11 mouse cellular contexts compared by ENCODE assay signal in genomic region chr11:53759545-53760406, GRCm38 (mm10). TPM values are rescaled to one million over a fixed set of nuclear protein-coding genes. Genes with fewer than 3 reads are reported as not detected.
DNase-seq lines count a peak whose midpoint lies in the region; ATAC-seq and TF ChIP-seq lines count a peak whose summit lies in the region.
"Had no signal": no experiment of that assay in that cellular context is flagged by ENCODE, and none has a peak within 500 bp of the region (broad histone marks: within the 10 kb centered on the region; RNA-seq: fewer than 3 reads in every experiment).

No protein-coding gene starts in this region.

- TF ChIP-seq POLR2A in small intestine, adult 2 months (IDR thresholded peaks at IDR 0.05; ENCODE audit: low read depth, low read length) = no peak; the same call in 1 of the 2 replicates

- H3K27ac ChIP-seq in gastrocnemius, adult 2 months = peak overlapping the region; percentile 97
- no peak overlapping the region for H3K27ac ChIP-seq in midbrain, embryonic 10.5 days (replicated peaks)
- no peak overlapping the region for H3K27ac ChIP-seq in midbrain, embryonic 16.5 days (ENCODE audit: low read length)
- H3K27ac ChIP-seq in heart, postnatal 0 days (ENCODE audit: low read depth) = peak overlapping the region; percentile 54
- H3K27ac ChIP-seq in small intestine, adult 2 months (ENCODE audit: insufficient read depth, low read depth, low read length) = peak overlapping the region; percentile 99

- peaks cover 39% of the 10 kb centered on the region for H3K4me1 ChIP-seq in midbrain, embryonic 10.5 days
- H3K4me1 ChIP-seq in midbrain, embryonic 16.5 days (ENCODE audit: control insufficient read depth, insufficient read depth, low read length) = peaks cover 15% of the 10 kb centered on the region
- peaks cover 46% of the 10 kb centered on the region for H3K4me1 ChIP-seq in heart, postnatal 0 days (ENCODE audit: control insufficient read depth, insufficient read depth)
- peaks cover 58% of the 10 kb centered on the region for H3K4me1 ChIP-seq in small intestine, adult 2 months (ENCODE audit: control insufficient read depth, insufficient read depth, insufficient read length, low read length)

- H3K27me3 ChIP-seq in midbrain, embryonic 10.5 days (ENCODE audit: low read depth, poor library complexity, severe bottlenecking) = peaks cover 67% of the 10 kb centered on the region
- H3K27me3 ChIP-seq in midbrain, embryonic 16.5 days (ENCODE audit: control insufficient read depth, insufficient read depth, low read depth, low read length) = peaks cover 32% of the 10 kb centered on the region
- no peaks in the 10 kb centered on the region for H3K27me3 ChIP-seq in heart, postnatal 0 days (ENCODE audit: control insufficient read depth, insufficient read depth, low read length)
- no peaks in the 10 kb centered on the region for H3K27me3 ChIP-seq in small intestine, adult 2 months (ENCODE audit: control insufficient read depth, insufficient read depth, low read length)

- no peak for ATAC-seq in midbrain, embryonic 16.5 days
- ATAC-seq in heart, postnatal 0 days (ENCODE audit: insufficient read depth, low read depth) = no peak
- no peak for ATAC-seq in CD4-positive, CD25-positive, alpha-beta regulatory T cell, adult 4 months

- DNase-seq in gastrocnemius, adult 2 months = no peak
- no peak for DNase-seq in gastrocnemius, adult 8-10 months (ENCODE audit: low spot score in 2 of 2)
- no peak for DNase-seq in midbrain, embryonic 10.5 days (ENCODE audit: low spot score)
- DNase-seq in heart, postnatal 0 days (ENCODE audit: low spot score) = peak; percentile 57
- no peak for DNase-seq in ovary, postnatal 14 days (ENCODE audit: low spot score)
- DNase-seq: gastrocnemius, postnatal 10 days had no signal

- WGBS in midbrain, embryonic 10.5 days = 4% methylated on average over 22 of the region's 22 CpGs
- 6% methylated on average over 22 of the region's 22 CpGs for WGBS in midbrain, embryonic 16.5 days
- 30% methylated on average over 22 of the region's 22 CpGs for WGBS in heart, postnatal 0 days
- WGBS in small intestine, adult 2 months = 35% methylated on average over 22 of the region's 22 CpGs

- no peak for TF ChIP-seq EP300 in heart, postnatal 0 days (IDR thresholded peaks at IDR 0.05; ENCODE audit: low read depth)

- no peak for TF ChIP-seq CTCF in gastrocnemius, adult 2 months (IDR thresholded peaks at IDR 0.05)
- no peak for TF ChIP-seq CTCF in heart, postnatal 0 days (IDR thresholded peaks at IDR 0.05; ENCODE audit: low read depth)
- TF ChIP-seq CTCF in small intestine, adult 2 months (IDR thresholded peaks at IDR 0.05; ENCODE audit: extremely low read depth, insufficient read length, insufficient replicate concordance, low read depth, low read length) = no peak

- H3K4me3 ChIP-seq in gastrocnemius, adult 2 months = no peak overlapping the region
- H3K4me3 ChIP-seq in midbrain, embryonic 10.5 days = peak overlapping the region; percentile 24; the same call in 1 of the 2 replicates
- H3K4me3 ChIP-seq in midbrain, embryonic 16.5 days (ENCODE audit: low read depth, low read length) = no peak overlapping the region
- H3K4me3 ChIP-seq in heart, postnatal 0 days (ENCODE audit: low read depth, low read length) = no peak overlapping the region
- H3K4me3 ChIP-seq in small intestine, adult 2 months (ENCODE audit: low read depth, low read length) = peak overlapping the region; percentile 27

- no peak overlapping the region for H3K9ac ChIP-seq in midbrain, embryonic 16.5 days (ENCODE audit: low read depth, low read length)
- H3K9ac ChIP-seq in heart, postnatal 0 days (replicated peaks; ENCODE audit: low read depth, low read length) = 0 out of 2 replicates have a peak overlapping the region, but pooled peaks have one; percentile 4

- no peaks in the 10 kb centered on the region for H3K36me3 ChIP-seq in midbrain, embryonic 10.5 days
- no peaks in the 10 kb centered on the region for H3K36me3 ChIP-seq in midbrain, embryonic 16.5 days (ENCODE audit: control insufficient read depth, insufficient read depth, low read length)
- H3K36me3 ChIP-seq in heart, postnatal 0 days (replicated peaks; ENCODE audit: control insufficient read depth, insufficient read depth, low read length) = no peaks in the 10 kb centered on the region
- no peaks in the 10 kb centered on the region for H3K36me3 ChIP-seq in small intestine, adult 2 months (ENCODE audit: control insufficient read depth, insufficient read depth, low read length)

- H3K4me2 ChIP-seq in midbrain, embryonic 16.5 days (ENCODE audit: low read length) = no peak overlapping the region; the same call in 1 of the 2 replicates
- peak overlapping the region; percentile 9; the same call in 1 of the 2 replicates for H3K4me2 ChIP-seq in heart, postnatal 0 days (ENCODE audit: low read depth, low read length)

- intact Hi-C loops in gastrocnemius, adult 2 months (cut with DNase I) = no loop called here

- H3K9me3 ChIP-seq in midbrain, embryonic 10.5 days (replicated peaks) = no peaks in the 10 kb centered on the region
- H3K9me3 ChIP-seq in midbrain, embryonic 16.5 days (replicated peaks; ENCODE audit: control insufficient read depth, low read length, poor library complexity, severe bottlenecking) = no peaks in the 10 kb centered on the region
- H3K9me3 ChIP-seq in heart, postnatal 0 days (replicated peaks; ENCODE audit: control insufficient read depth, low read length) = no peaks in the 10 kb centered on the region

RNA-seq across cellular contexts. Expression of gene Irf1, which starts 10.0 kb away (rescaled TPM):
- total RNA-seq in gastrocnemius, adult 2 months (2021) = 1 to 10 TPM; 6.2 to 7.0 TPM
- total RNA-seq in gastrocnemius, adult 8-10 months (2022) = 1 to 10 TPM; 3.2 to 5.8 (median 4.4) TPM
- polyA plus RNA-seq in midbrain, embryonic 10.5 days (2016; fragmentation: Nextera tagmentation; extraction: Ambion mirVana) = 3.6 and 3.8 TPM in 2 replicates
- 2.0 and 2.2 TPM in 2 replicates for polyA plus RNA-seq in midbrain, embryonic 16.5 days (2015; fragmentation: Nextera tagmentation; extraction: Ambion mirVana)
- 4.6 and 9.1 TPM in 2 replicates for total RNA-seq in heart, postnatal 0 days (2014; rRNA removed; ENCODE audit: low replicate concordance)
- 9.4 and 9.6 TPM in 2 replicates for polyA plus RNA-seq in heart, postnatal 0 days (2015; fragmentation: Nextera tagmentation; extraction: Ambion mirVana)
- 93.3 and 233 TPM in 2 replicates for polyA plus RNA-seq in small intestine, adult 2 months (2012; rRNA removed)
- polyA plus RNA-seq in CD4-positive, CD25-positive, alpha-beta regulatory T cell, adult 4 months (2017; shearing (Covaris generic)) = 100 to 1,000 TPM; 310 to 397 TPM

RNA-seq across cellular contexts. Expression of gene Gm17334, which starts 13.2 kb away (rescaled TPM):
- total RNA-seq in gastrocnemius, adult 2 months (2021) = under 1 TPM; 0.28 to 0.53 TPM
- total RNA-seq in gastrocnemius, adult 8-10 months (2022) = under 1 TPM in 2 of 4 experiments, not detected in 2; 0.34 to 0.48 TPM
- not detected in 2 replicates for polyA plus RNA-seq in midbrain, embryonic 10.5 days (2016; fragmentation: Nextera tagmentation; extraction: Ambion mirVana)
- polyA plus RNA-seq in midbrain, embryonic 16.5 days (2015; fragmentation: Nextera tagmentation; extraction: Ambion mirVana) = not detected in 2 replicates
- total RNA-seq in heart, postnatal 0 days (2014; rRNA removed; ENCODE audit: low replicate concordance) = not detected in 2 replicates
- not detected in 2 replicates for polyA plus RNA-seq in heart, postnatal 0 days (2015; fragmentation: Nextera tagmentation; extraction: Ambion mirVana)
- 0.25 and 1.6 TPM in 2 replicates for polyA plus RNA-seq in small intestine, adult 2 months (2012; rRNA removed)
- 1 to 10 TPM; 6.1 to 9.8 TPM for polyA plus RNA-seq in CD4-positive, CD25-positive, alpha-beta regulatory T cell, adult 4 months (2017; shearing (Covaris generic))
- polyA plus RNA-seq: brain, embryonic 14.5 days had no signal

RNA-seq across cellular contexts. Expression of gene Il5, which starts 39.2 kb away (rescaled TPM):
- total RNA-seq in gastrocnemius, adult 2 months (2021) = not detected
- total RNA-seq in gastrocnemius, adult 8-10 months (2022) = not detected
- not detected in 2 replicates for polyA plus RNA-seq in midbrain, embryonic 10.5 days (2016; fragmentation: Nextera tagmentation; extraction: Ambion mirVana)
- not detected in 2 replicates for polyA plus RNA-seq in midbrain, embryonic 16.5 days (2015; fragmentation: Nextera tagmentation; extraction: Ambion mirVana)
- not detected in 2 replicates for total RNA-seq in heart, postnatal 0 days (2014; rRNA removed; ENCODE audit: low replicate concordance)
- polyA plus RNA-seq in heart, postnatal 0 days (2015; fragmentation: Nextera tagmentation; extraction: Ambion mirVana) = 0.07 TPM in 2 replicates
- not detected in 2 replicates for polyA plus RNA-seq in small intestine, adult 2 months (2012; rRNA removed)
- polyA plus RNA-seq in CD4-positive, CD25-positive, alpha-beta regulatory T cell, adult 4 months (2017; shearing (Covaris generic)) = not detected
- total RNA-seq: gastrocnemius, postnatal 10 days had no signal
- polyA plus RNA-seq: brain, embryonic 14.5 days; limb, embryonic 14.5 days had no signal

RNA-seq across cellular contexts. Expression of gene Rad50, which starts 52.7 kb away (rescaled TPM):
- 1 to 10 TPM; 4.1 to 5.2 TPM for total RNA-seq in gastrocnemius, adult 2 months (2021)
- total RNA-seq in gastrocnemius, adult 8-10 months (2022) = 1 to 10 TPM; 3.8 to 4.7 (median 4.5) TPM
- 21.2 and 22.6 TPM in 2 replicates for polyA plus RNA-seq in midbrain, embryonic 10.5 days (2016; fragmentation: Nextera tagmentation; extraction: Ambion mirVana)
- 11.0 and 11.7 TPM in 2 replicates for polyA plus RNA-seq in midbrain, embryonic 16.5 days (2015; fragmentation: Nextera tagmentation; extraction: Ambion mirVana)
- 4.6 and 5.9 TPM in 2 replicates for total RNA-seq in heart, postnatal 0 days (2014; rRNA removed; ENCODE audit: low replicate concordance)
- 13.5 and 14.9 TPM in 2 replicates for polyA plus RNA-seq in heart, postnatal 0 days (2015; fragmentation: Nextera tagmentation; extraction: Ambion mirVana)
- polyA plus RNA-seq in small intestine, adult 2 months (2012; rRNA removed) = 0.98 and 2.7 TPM in 2 replicates
- polyA plus RNA-seq in CD4-positive, CD25-positive, alpha-beta regulatory T cell, adult 4 months (2017; shearing (Covaris generic)) = 10 to 100 TPM; 47.8 to 50.7 TPM

Comparison
In these comparisons a context has a peak if more than half of its experiments do, and no peak if none do; other contexts are left out.
1. H3K4me3 ChIP-seq: peak in midbrain, embryonic 10.5 days (single experiment) and small intestine, adult 2 months (single experiment); none in gastrocnemius, adult 2 months (single experiment), midbrain, embryonic 16.5 days (single experiment) and heart, postnatal 0 days (single experiment).
2. H3K27ac ChIP-seq: peak in gastrocnemius, adult 2 months (single experiment), heart, postnatal 0 days (single experiment) and small intestine, adult 2 months (single experiment); none in midbrain, embryonic 10.5 days (single experiment) and midbrain, embryonic 16.5 days (single experiment).